Mouse (Mus musculus): ENCODE measurements around the gene Tspoap1.

DNA sequence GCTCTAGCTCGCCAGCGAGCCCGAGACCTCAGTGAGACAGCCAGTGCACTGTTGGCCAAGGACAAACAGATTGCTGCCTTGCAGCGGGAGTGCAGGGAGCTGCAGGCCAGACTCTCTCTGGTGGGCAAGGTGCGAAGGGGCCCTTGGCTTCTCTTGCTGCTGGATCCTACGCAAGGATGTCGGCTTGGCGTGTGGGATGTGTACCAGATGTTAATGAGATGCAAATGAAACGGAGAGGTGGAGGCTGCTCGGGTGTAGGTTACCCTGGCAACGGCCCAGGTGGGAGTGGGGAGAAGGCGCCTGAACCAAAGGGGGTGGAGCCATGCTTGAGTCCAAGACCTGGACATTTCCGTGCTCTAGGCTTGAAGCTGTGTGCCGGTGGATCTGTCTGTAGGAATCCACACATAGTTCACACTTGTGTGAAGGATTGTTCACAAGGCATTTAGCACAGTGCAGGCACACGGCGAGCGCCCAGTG lies 3.2 kb downstream of the Tspoap1 start:
- TF ChIP-seq CTCF (IDR thresholded peaks at IDR 0.05; ENCODE audit: extremely low read depth, insufficient read length, insufficient replicate concordance, low read depth, low read length) (no peak), POLR2A (IDR thresholded peaks at IDR 0.05; ENCODE audit: low read depth, low read length) (no peak)

All from small intestine, adult 2 months (tissue).